21 mouse cellular contexts compared by ENCODE assay signal in genomic region chr11:97333896-97334295, GRCm38 (mm10). TPM values are rescaled to one million over a fixed set of nuclear protein-coding genes. Genes with fewer than 3 reads are reported as not detected.
"Had no signal": no experiment of that assay in that cellular context is flagged by ENCODE, and none has a peak within 500 bp of the region (broad histone marks: within the 10 kb centered on the region; RNA-seq: fewer than 3 reads in every experiment).

No protein-coding gene starts in this region.

- H3K9me3 ChIP-seq: intestine, embryonic 15.5 days; limb, embryonic 10.5 days; limb, embryonic 13.5 days; liver, embryonic 12.5 days; liver, embryonic 15.5 days; lung, embryonic 15.5 days; megakaryocyte, embryonic 14.5 days; midbrain, embryonic 10.5 days; neural tube, embryonic 12.5 days; neural tube, embryonic 15.5 days had no signal

- H3K27me3 ChIP-seq: intestine, embryonic 15.5 days; neural tube, embryonic 12.5 days; neural tube, embryonic 15.5 days had no signal

- H3K27ac ChIP-seq: intestine, embryonic 15.5 days; limb, embryonic 10.5 days; limb, embryonic 13.5 days; liver, embryonic 12.5 days; liver, embryonic 15.5 days; lung, embryonic 15.5 days; midbrain, embryonic 10.5 days; neural tube, embryonic 12.5 days; neural tube, embryonic 15.5 days had no signal

- H3K4me3 ChIP-seq: intestine, embryonic 15.5 days; limb, embryonic 10.5 days; limb, embryonic 13.5 days; liver, embryonic 12.5 days; liver, embryonic 15.5 days; lung, embryonic 15.5 days; megakaryocyte, embryonic 14.5 days; midbrain, embryonic 10.5 days; neural tube, embryonic 12.5 days; neural tube, embryonic 15.5 days had no signal

- DNase-seq: kidney, adult 11 months; kidney, postnatal 14 days; kidney, postnatal 4 days; lung, adult 18-20 months; midbrain, embryonic 14.5 days; right cerebral cortex, adult 18-20 months; right cerebral cortex, postnatal 14 days; right cerebral cortex, postnatal 4 days; spleen, adult 18-20 months; thymus, adult 18-20 months; thymus, postnatal 36 days had no signal

RNA-seq across cellular contexts. Expression of gene Gpr179, which starts 18.0 kb away (rescaled TPM):
- polyA plus RNA-seq: liver, embryonic 12.5 days; liver, embryonic 15.5 days had no signal
